Mouse (Mus musculus): ENCODE measurements around the gene Fip1l1. TPM values are rescaled to one million over a fixed set of nuclear protein-coding genes. Genes with fewer than 3 reads are reported as not detected.

Fip1l1 gene
- polyA plus RNA-seq, 2 experiments = 69.7 to 92.0 TPM

DNA sequence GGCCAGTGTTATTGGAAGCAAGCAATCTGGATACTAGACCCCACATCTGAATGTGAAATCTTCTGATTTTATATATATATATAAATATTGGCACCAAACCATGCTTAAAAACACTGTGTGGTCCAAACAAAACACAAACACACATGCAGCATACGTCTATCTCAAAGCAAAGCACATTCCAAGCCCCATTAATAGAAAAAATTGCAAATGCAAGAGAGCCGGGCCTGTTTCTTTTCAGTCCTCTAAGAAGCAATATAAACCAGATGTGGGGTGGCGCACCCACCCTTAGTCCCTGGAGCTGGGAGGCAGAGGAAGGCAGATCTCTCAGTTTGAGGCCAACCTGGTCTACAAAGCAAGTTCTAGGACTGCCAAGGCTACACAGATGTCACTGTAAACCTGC is 99.1 kb downstream of the Fip1l1 start:
- ATAC-seq (ENCODE audit: low FRiP score, low read depth) = no peak
- TF ChIP-seq POLR2A (IDR thresholded peaks at IDR 0.05; ENCODE audit: borderline replicate concordance, extremely low read depth, insufficient read depth, insufficient read length) = no peak

GRCm38 (mm10) chr5:74639516-74639915 is 104.3 kb downstream of the Fip1l1 start:
- DNase-seq (ENCODE audit: low spot score) = no peak
- no peak overlapping the region for H3K4me2 ChIP-seq (replicated peaks; ENCODE audit: low read depth, low read length, severe bottlenecking)
- no peak overlapping the region for H3K27ac ChIP-seq (replicated peaks; ENCODE audit: low read depth, low read length)
- ATAC-seq (ENCODE audit: low FRiP score, low read depth) = no peak
- no peaks in the 10 kb centered on the region for H3K9me3 ChIP-seq (ENCODE audit: control insufficient read depth, low read length)
- no peak overlapping the region for H3K4me3 ChIP-seq (replicated peaks; ENCODE audit: low read length)
- no peaks in the 10 kb centered on the region for H3K36me3 ChIP-seq (ENCODE audit: control insufficient read depth, insufficient read depth, low read length)
- TF ChIP-seq POLR2A (IDR thresholded peaks at IDR 0.05; ENCODE audit: borderline replicate concordance, extremely low read depth, insufficient read depth, insufficient read length) = no peak
- H3K4me1 ChIP-seq (ENCODE audit: control insufficient read depth, insufficient read depth, low read length) = peaks cover 6% of the 10 kb centered on the region
- no peaks in the 10 kb centered on the region for H3K27me3 ChIP-seq (ENCODE audit: control insufficient read depth, insufficient read depth, low read length)
- H3K9ac ChIP-seq (ENCODE audit: low read depth, low read length, severe bottlenecking) = no peak overlapping the region
- 80% methylated on average over 6 of the region's 6 CpGs for WGBS

More for the DNA sequence above, 99.1 kb downstream of the Fip1l1 start:
- no peaks in the 10 kb centered on the region for H3K27me3 ChIP-seq (ENCODE audit: control insufficient read depth, insufficient read depth, low read length)
- 25% methylated on average over 3 of the region's 3 CpGs for WGBS
- H3K4me1 ChIP-seq (ENCODE audit: control insufficient read depth, insufficient read depth, low read length) = peaks cover 18% of the 10 kb centered on the region
- no peaks in the 10 kb centered on the region for H3K36me3 ChIP-seq (ENCODE audit: control insufficient read depth, insufficient read depth, low read length)
- no peak overlapping the region for H3K9ac ChIP-seq (ENCODE audit: low read depth, low read length, severe bottlenecking)
- H3K9me3 ChIP-seq (ENCODE audit: control insufficient read depth, low read length) = no peaks in the 10 kb centered on the region
- H3K4me2 ChIP-seq (replicated peaks; ENCODE audit: low read depth, low read length, severe bottlenecking) = no peak overlapping the region
- peak; percentile 49 for DNase-seq (ENCODE audit: low spot score)
- H3K4me3 ChIP-seq (replicated peaks; ENCODE audit: low read length) = no peak overlapping the region
- no peak overlapping the region for H3K27ac ChIP-seq (replicated peaks; ENCODE audit: low read depth, low read length)

GRCm38 (mm10) chr5:74640504-74640903 is 105.3 kb downstream of the Fip1l1 start:
- no peak overlapping the region for H3K4me2 ChIP-seq (replicated peaks; ENCODE audit: low read depth, low read length, severe bottlenecking)
- WGBS = 88% methylated on average over 4 of the region's 4 CpGs
- DNase-seq (ENCODE audit: low spot score) (no peak), ATAC-seq (ENCODE audit: low FRiP score, low read depth) (no peak)
- H3K36me3 ChIP-seq (ENCODE audit: control insufficient read depth, insufficient read depth, low read length) = no peaks in the 10 kb centered on the region
- H3K27me3 ChIP-seq (ENCODE audit: control insufficient read depth, insufficient read depth, low read length) = no peaks in the 10 kb centered on the region
- no peak overlapping the region for H3K9ac ChIP-seq (ENCODE audit: low read depth, low read length, severe bottlenecking)
- H3K9me3 ChIP-seq (ENCODE audit: control insufficient read depth, low read length) = no peaks in the 10 kb centered on the region
- no peak for TF ChIP-seq POLR2A (IDR thresholded peaks at IDR 0.05; ENCODE audit: borderline replicate concordance, extremely low read depth, insufficient read depth, insufficient read length)
- no peaks in the 10 kb centered on the region for H3K4me1 ChIP-seq (ENCODE audit: control insufficient read depth, insufficient read depth, low read length)
- no peak overlapping the region for H3K27ac ChIP-seq (replicated peaks; ENCODE audit: low read depth, low read length)
- no peak overlapping the region for H3K4me3 ChIP-seq (replicated peaks; ENCODE audit: low read length)

GRCm38 (mm10) chr5:74641000-74641399 is 105.8 kb downstream of the Fip1l1 start:
- no peak overlapping the region for H3K9ac ChIP-seq (ENCODE audit: low read depth, low read length, severe bottlenecking)
- no peaks in the 10 kb centered on the region for H3K9me3 ChIP-seq (ENCODE audit: control insufficient read depth, low read length)
- H3K27ac ChIP-seq (replicated peaks; ENCODE audit: low read depth, low read length) = no peak overlapping the region
- no peaks in the 10 kb centered on the region for H3K27me3 ChIP-seq (ENCODE audit: control insufficient read depth, insufficient read depth, low read length)
- no peaks in the 10 kb centered on the region for H3K36me3 ChIP-seq (ENCODE audit: control insufficient read depth, insufficient read depth, low read length)
- TF ChIP-seq POLR2A (IDR thresholded peaks at IDR 0.05; ENCODE audit: borderline replicate concordance, extremely low read depth, insufficient read depth, insufficient read length) = no peak
- WGBS = 42% methylated on average over 6 of the region's 6 CpGs
- H3K4me2 ChIP-seq (replicated peaks; ENCODE audit: low read depth, low read length, severe bottlenecking) = no peak overlapping the region
- DNase-seq (ENCODE audit: low spot score) (no peak), ATAC-seq (ENCODE audit: low FRiP score, low read depth) (no peak)
- no peaks in the 10 kb centered on the region for H3K4me1 ChIP-seq (ENCODE audit: control insufficient read depth, insufficient read depth, low read length)
- H3K4me3 ChIP-seq (replicated peaks; ENCODE audit: low read length) = no peak overlapping the region

GRCm38 (mm10) chr5:74642291-74642690 is 107.0 kb downstream of the Fip1l1 start:
- H3K4me3 ChIP-seq (replicated peaks; ENCODE audit: low read length) = no peak overlapping the region
- 73% methylated on average over 2 of the region's 2 CpGs for WGBS
- no peaks in the 10 kb centered on the region for H3K9me3 ChIP-seq (ENCODE audit: control insufficient read depth, low read length)
- no peak overlapping the region for H3K9ac ChIP-seq (ENCODE audit: low read depth, low read length, severe bottlenecking)
- H3K4me1 ChIP-seq (ENCODE audit: control insufficient read depth, insufficient read depth, low read length) = peaks cover 2% of the 10 kb centered on the region; the same call in 1 of the 2 replicates
- H3K27ac ChIP-seq (replicated peaks; ENCODE audit: low read depth, low read length) = no peak overlapping the region
- no peak overlapping the region for H3K4me2 ChIP-seq (replicated peaks; ENCODE audit: low read depth, low read length, severe bottlenecking)
- ATAC-seq (ENCODE audit: low FRiP score, low read depth) (no peak), DNase-seq (ENCODE audit: low spot score) (no peak)
- H3K36me3 ChIP-seq (ENCODE audit: control insufficient read depth, insufficient read depth, low read length) = no peaks in the 10 kb centered on the region
- no peak for TF ChIP-seq POLR2A (IDR thresholded peaks at IDR 0.05; ENCODE audit: borderline replicate concordance, extremely low read depth, insufficient read depth, insufficient read length)
- no peaks in the 10 kb centered on the region for H3K27me3 ChIP-seq (ENCODE audit: control insufficient read depth, insufficient read depth, low read length)

DNA sequence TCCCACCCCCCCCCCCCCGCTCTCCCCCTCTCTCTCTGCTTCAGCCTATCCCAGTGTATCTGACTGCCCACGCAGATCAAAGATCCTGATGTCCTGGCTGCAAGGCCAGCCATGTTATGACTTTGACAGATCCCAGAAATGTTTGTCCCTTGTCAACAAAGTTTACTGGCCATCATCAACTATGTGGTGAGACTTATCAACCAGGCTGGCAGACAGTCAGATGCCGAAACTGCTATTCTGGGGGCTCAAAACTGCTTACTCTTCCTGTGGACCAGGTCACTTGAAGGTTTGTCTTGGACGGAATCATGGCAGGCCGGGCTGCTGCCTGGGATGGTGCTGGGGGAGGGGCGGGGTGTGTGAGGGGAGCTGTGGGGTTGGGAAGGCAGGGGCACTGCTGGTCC is 112.3 kb downstream of the Fip1l1 start:
- WGBS = 39% methylated on average over 5 of the region's 6 CpGs
- Histone ChIP-seq H3K27me3 (ENCODE audit: control insufficient read depth, insufficient read depth, low read length) (no peaks in the 10 kb centered on the region), H3K4me1 (ENCODE audit: control insufficient read depth, insufficient read depth, low read length) (peaks cover 7% of the 10 kb centered on the region; the same call in 1 of the 2 replicates), H3K4me3 (replicated peaks; ENCODE audit: low read length) (no peak overlapping the region), H3K36me3 (ENCODE audit: control insufficient read depth, insufficient read depth, low read length) (no peaks in the 10 kb centered on the region), H3K27ac (replicated peaks; ENCODE audit: low read depth, low read length) (no peak overlapping the region), H3K9me3 (ENCODE audit: control insufficient read depth, low read length) (no peaks in the 10 kb centered on the region), H3K4me2 (replicated peaks; ENCODE audit: low read depth, low read length, severe bottlenecking) (no peak overlapping the region), H3K9ac (ENCODE audit: low read depth, low read length, severe bottlenecking) (no peak overlapping the region)
- ATAC-seq (ENCODE audit: low FRiP score, low read depth) (no peak), DNase-seq (ENCODE audit: low spot score) (no peak)
- TF ChIP-seq POLR2A (IDR thresholded peaks at IDR 0.05; ENCODE audit: borderline replicate concordance, extremely low read depth, insufficient read depth, insufficient read length) = no peak
